Mouse (Mus musculus): ENCODE measurements around the gene Ehd1.

Gene Ehd1

GRCm38 (mm10) chr19:6338171-6338570, 61.6 kb downstream of the Ehd1 start:
- DNase-seq, result no peak

GRCm38 (mm10) chr19:6338716-6339115, 62.2 kb downstream of the Ehd1 start:
- DNase-seq, result no peak

- no peak for DNase-seq
Observed at GRCm38 (mm10) chr19:6339191-6339590, 62.7 kb downstream of the Ehd1 start.

DNA sequence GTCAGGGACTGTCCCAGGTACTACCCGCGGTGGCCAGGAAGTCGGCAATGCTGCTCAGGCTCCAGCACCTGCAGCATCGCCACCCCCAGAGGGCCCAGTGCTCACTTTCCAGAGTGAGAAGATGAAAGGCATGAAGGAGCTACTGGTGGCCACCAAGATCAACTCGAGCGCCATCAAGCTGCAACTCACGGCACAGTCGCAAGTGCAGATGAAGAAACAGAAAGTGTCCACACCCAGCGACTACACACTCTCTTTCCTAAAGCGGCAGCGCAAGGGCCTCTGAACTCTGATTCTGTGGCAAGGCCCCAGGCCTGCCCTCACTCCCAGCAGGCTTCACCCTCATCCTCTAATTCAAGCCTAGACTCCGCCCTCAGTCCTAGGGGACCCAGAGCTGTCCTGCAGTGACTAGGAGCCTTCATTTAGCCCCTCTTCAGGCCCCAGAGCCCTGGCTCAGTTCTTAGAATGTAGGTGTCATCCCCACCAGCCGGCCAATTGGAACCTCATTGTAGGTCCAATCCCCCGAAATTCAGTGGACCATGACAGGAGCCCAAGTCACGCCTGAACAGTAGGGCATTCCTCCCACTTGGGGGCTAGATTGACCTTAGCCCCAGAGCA, 63.5 kb downstream of the Ehd1 start:
- DNase-seq, result no peak

DNA sequence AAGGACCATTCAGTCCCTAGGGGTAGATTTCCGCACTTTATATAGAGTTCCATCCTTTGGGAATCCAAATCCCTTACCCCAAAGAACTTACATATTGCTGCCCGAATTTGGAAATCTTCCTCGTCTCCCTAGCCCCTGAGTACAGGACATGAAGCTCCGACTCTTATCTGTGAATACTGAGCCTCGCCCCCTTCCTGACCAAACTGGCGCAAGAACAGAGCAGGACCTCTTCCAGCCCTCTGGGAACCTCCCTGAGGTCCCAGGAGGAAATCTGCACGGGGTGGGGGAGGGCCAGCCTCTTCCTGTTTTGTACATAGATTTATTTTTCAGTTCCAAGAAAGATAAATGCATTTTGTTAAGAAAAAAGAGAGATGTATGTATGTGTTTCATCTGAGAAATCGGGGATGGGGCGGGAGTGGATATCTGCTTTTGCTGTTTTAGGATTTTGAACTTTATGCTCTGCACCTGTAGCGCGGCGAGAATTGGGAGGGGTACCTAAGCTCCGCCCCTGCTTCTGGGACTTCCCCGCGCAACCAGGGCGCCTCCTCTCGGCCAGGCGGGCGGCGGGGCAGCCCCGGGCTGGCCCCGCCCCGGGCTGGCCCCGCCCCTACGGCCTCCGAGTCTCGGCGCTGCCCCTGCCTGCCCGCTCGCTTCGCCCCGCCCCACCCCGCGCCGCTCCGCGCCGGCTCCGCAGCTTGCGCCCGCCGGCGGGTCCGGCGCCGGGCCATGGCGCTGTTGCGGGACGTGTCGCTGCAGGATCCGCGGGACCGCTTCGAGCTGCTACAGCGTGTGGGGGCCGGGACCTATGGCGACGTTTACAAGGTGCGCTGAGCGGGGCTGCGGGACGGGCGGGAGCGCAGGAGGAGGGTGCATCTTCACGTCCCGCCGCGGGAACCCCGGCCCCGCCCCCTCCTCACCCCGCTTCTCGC, 64.3 kb downstream of the Ehd1 start, which contains the start of gene Map4k2:
TSS of gene Map4k2 (plus strand) at position 612 of the 929 bp plus-strand sequence.
- DNase-seq, result peak; percentile 75

DNA sequence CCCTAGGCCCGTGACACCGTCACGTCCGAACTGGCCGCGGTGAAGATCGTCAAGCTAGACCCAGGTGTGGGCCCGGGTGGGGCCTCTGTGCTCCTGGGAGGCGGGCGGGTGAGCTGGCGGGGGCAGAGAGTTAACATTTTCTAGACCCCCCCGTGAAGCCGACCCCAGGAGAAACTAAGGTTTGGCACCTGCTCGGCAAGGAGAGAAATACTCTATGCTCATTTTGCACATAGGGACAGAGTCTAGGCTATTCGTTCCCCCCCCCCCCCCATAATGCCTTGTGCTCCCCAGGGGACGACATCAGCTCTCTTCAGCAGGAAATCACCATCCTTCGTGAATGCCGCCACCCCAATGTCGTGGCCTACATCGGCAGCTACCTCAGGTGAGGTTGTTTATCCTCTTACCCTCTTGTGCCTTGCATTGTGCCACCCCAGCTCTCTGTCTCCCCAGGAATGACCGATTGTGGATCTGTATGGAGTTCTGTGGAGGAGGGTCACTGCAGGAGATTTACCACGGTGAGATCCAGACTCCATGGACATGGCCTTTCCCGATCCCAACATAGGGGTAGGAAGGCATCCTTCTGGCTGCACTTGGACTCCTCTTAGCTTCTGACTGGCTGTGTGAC, 65.0 kb downstream of the Ehd1 start:
- DNase-seq, result no peak

DNA sequence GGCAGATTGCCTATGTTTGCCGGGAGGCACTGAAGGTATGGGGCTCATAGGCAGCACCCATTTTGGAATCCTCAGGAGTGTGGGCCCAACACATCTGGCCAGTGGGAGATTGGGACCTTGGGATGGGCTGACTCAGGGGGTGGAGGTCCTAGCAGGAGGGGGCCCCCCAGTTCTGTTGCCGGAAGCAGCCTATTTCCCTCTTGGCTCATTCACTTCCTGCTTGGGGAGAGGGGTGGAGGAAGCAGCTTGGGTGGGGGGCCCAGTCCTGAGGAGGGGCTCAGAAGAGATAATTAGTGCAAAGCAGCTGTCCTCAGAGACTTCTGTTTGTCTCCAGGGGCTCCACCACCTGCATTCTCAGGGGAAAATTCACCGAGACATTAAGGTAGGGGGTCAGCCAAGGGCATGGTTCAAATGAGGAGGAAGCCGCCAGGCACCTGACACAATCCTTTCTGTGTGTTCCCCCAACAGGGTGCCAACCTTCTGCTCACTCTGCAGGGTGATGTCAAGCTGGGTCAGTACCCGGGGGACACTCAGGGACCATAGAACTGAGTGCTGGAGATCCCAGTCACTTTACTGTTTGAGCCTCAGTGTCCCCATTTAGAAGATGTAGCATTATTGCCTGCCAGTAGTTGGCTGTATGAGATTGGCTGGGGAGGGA, 65.9 kb downstream of the Ehd1 start:
- DNase-seq, result no peak

GRCm38 (mm10) chr19:6343066-6343925, 66.8 kb downstream of the Ehd1 start:
- DNase-seq, result no peak

- no peak for DNase-seq
Observed at GRCm38 (mm10) chr19:6343996-6344395, 67.5 kb downstream of the Ehd1 start.

- no peak for DNase-seq
Observed at GRCm38 (mm10) chr19:6346023-6346422, 69.5 kb downstream of the Ehd1 start.

DNA sequence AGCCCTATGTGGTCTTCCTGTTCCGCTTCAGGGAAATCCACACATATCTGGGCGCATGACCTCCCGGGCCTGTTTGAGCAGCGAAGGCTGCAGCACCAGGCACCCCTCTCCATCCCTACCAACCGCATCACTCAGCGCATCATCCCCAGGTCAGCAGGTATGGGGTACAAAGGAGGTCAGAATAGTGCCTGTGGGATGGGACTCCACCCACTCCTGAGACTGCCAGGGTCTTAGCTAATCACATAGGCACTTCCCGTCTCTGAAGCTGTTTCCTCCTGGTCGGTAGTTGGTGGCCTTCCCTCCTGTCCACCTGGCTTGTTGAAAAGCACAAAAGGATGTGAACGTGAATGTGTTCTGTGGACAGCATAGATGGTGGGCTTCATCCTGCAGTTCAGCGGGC, 70.1 kb downstream of the Ehd1 start:
- no peak for DNase-seq

DNA sequence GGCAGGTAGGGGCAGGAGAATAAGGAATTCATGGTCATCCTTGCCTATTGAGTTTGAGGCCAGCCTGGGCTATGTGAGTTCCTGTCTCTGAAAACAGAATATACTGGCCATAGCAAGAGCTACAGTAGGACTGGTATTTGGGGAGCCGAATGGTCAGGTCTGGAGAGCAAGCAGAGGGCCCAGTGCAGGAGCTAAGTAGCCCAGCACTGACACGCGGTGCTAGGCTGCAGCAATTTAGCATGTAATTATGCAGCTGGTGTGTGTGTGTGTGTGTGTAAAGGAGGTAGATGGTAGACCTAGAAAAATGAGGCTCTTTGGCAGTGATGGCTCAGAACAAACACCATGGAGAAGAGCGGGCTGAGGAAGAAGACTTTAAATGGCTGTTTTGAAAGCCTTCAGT, 71.1 kb downstream of the Ehd1 start:
- DNase-seq, result no peak

DNA sequence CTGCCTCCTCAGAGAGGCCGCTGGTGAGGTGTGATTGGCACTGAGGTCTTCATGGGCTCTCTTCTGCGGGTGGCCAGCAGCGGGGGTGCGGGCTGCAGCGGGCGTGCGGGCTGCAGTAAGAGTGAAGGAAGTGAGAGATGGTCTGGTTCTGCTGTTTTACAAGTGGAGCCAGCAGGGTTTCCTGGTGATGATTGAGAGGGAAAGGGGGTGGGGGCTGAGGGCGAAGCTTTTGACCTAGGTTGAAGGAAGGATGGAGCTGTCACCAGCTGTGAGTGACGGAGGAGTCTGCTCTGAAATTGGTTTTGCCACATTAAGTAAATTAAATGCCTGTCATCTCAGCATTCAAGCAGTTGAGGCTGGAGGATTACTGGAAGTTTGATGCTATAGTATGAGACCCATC, 72.2 kb downstream of the Ehd1 start:
- DNase-seq, result no peak

GRCm38 (mm10) chr19:6349215-6349983, 72.9 kb downstream of the Ehd1 start:
- no peak for DNase-seq
